Mouse (Mus musculus): ENCODE data around the gene Tuba1a.

GRCm38 (mm10) chr15:98985240-98985981 lies 31.9 kb upstream of the Tuba1a start:
- TF ChIP-seq CTCF (IDR thresholded peaks at IDR 0.05) (no peak), EP300 (IDR thresholded peaks at IDR 0.05) (peak; percentile 54; the same call in 1 of the 2 replicates)

Data from lung, postnatal 0 days (tissue).